Mouse (Mus musculus) heart, postnatal 4 days (tissue): ENCODE results near the gene Slc15a4. TPM values are rescaled to one million over a fixed set of nuclear protein-coding genes. Genes with fewer than 3 reads are reported as not detected.

Experiments used
- DNase-seq: peaks from one replicate; pipeline ENCODE4 v3.0.0; 2021
- total RNA-seq, 2 experiments: library from RNA; stranded (reverse); gene quantifications; 2 replicates each; pipeline ENCODE4 v1.2.3; 2021

Slc15a4 gene
- total RNA-seq = 10 to 100 TPM; 11.9 to 12.1 TPM

- DNase-seq = no peak
Measured at GRCm38 (mm10) chr5:127632167-127633145, at the start of gene Slc15a4, which contains the start of gene Glt1d1. Gene Slc15a4, minus strand, starts transcription at chr5:127632897. Gene Glt1d1, plus strand, starts transcription at chr5:127632262.

DNA sequence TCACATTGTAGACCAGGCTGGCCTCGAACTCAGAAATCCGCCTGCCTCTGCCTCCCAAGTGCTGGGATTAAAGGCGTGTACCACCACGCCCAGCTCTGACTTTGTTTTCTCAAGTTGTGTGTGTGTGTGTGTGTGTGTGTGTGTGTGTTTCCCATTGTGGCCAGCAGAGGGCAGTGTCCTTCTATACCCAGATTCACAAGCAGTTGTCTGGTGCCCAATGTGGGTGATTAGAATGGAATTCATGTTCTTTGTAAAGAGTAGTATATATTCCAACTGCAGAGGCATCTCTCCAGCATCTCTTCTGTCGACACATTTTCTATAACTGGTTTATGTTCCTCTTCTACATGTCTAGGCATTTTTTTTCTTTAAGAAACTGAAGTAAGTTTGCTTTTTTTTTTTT, 45.8 kb upstream of the Slc15a4 start:
- DNase-seq = no peak

DNA sequence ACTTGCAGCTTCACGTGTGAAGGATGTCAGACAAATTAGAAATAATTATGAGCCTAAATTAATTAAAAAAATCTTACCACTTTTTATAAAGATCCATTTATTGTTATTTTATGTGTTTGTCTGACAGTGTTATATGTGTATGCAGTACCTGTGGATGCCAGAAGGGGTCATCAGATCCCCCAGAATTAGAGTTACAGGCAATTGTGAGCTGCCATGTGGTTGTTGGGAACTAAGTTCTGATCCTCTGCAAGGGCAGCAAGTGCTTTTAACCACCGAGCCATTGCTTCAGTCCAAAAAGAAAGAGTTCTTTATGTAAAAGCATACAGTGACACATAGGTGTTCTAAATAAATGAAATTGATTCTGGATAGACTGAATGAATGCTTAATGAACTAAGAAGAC, 44.9 kb upstream of the Slc15a4 start:
- DNase-seq = no peak

GRCm38 (mm10) chr5:127673913-127674312, 41.2 kb upstream of the Slc15a4 start:
- no peak for DNase-seq

- no peak for DNase-seq
Measured at GRCm38 (mm10) chr5:127660979-127661378, 28.3 kb upstream of the Slc15a4 start.

- no peak for DNase-seq
Measured at GRCm38 (mm10) chr5:127660267-127660666, 27.6 kb upstream of the Slc15a4 start.

DNA sequence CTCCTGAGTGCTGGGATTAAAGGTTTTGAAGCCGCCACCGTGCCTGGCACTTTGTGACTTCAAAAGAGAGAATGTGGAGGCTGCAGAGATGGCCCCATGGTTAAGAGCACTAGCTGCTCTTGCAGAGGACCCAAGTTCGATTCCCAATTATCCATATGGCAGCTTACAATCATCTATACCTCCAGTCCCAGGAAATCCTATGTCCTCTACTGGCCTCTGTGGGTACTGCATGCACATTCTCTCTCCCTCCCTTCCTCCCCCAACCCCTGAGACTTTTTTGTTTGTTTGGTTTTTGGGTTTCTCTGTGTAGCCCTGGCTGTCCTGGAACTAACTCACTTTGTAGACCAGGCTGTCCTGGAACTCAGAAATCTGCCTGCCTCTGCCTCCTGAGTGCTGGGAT, 26.6 kb upstream of the Slc15a4 start:
- no peak for DNase-seq

DNA sequence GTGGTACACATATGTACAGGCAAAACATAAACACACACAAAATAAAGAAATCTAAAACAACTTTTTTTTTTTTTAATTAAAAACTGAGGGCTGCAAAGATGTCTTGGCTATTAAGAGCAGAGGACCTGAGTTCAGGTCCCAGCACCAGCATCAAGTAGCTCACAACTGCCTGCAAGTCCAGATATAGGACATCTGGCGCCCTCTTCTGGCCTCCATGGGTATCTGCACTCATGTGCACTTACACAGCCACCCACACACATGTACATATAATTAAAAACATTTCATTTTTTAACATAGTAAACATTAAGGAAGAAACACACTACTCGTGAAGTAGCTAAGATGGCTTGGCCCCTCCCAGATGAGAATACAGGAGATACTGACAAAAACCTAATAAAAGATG, 25.6 kb upstream of the Slc15a4 start:
- no peak for DNase-seq

GRCm38 (mm10) chr5:127649077-127649476, 16.4 kb upstream of the Slc15a4 start:
- peak; percentile 7 for DNase-seq

- DNase-seq = no peak
Measured at GRCm38 (mm10) chr5:127648046-127648445, 15.3 kb upstream of the Slc15a4 start.

GRCm38 (mm10) chr5:127641185-127641958, 8.7 kb upstream of the Slc15a4 start:
- DNase-seq = no peak

DNA sequence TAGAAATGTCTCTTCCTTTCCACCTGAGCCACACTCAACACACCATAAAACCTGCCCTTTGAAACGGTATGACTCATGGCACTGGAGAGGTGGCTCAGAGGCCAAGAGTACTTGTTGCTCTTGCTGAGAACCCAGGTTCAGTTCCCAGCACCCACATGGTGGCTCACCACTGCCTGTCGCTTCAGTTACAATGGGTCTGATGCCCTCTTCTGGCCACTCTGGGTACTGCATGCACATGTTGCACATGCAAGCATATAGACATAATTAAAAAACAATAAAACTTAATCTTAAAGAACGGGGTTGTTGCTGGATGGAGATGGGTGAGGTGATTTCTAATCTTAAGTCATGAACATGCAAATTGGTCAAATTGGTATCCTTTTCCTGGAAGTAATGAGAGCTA, 7.7 kb upstream of the Slc15a4 start:
- no peak for DNase-seq

DNA sequence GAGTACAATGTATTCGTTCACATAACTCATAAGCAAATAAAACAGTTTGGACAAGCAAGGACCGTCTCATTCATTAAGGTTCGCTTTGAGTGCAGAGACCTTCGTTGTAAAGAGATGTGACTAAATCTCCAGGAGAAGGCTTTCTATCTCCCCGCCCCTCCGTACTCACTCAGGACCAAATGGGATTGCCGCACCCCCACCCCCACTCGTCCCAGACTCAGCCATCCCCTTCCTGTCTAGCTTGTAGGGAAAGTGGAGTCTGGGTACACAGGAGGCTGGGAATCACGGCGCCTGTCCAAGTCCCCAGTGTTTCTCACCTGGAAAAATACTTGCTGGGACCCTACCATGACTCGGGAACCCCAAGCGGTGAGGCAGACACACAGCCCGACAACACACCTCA, 6.9 kb upstream of the Slc15a4 start:
- DNase-seq = no peak

- DNase-seq = no peak
Measured at GRCm38 (mm10) chr5:127639067-127639605, 6.4 kb upstream of the Slc15a4 start.

DNA sequence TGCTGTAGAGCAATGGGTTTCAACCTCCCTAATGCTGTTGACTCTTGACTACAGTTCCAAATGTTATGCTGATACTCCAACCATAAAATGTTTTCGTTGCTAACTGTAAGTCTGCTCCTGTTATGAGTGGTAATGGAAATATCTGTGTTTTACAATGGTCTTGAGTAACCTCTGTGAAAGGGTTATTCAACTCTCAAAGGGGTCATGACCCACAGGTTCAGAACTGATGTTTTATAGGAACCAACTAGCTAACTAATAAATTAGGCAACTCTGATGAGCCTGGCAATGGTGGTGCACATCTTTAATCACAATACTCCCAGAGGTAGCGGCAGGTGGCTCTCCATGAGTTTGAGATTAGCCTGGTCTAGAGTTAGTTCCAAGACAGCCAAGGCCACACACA, 5.5 kb upstream of the Slc15a4 start:
- no peak for DNase-seq

- DNase-seq = no peak
Measured at GRCm38 (mm10) chr5:127637622-127638021, 4.9 kb upstream of the Slc15a4 start.

- no peak for DNase-seq
Measured at GRCm38 (mm10) chr5:127633666-127634065, 969 bp upstream of the Slc15a4 start.

- DNase-seq = no peak
Measured at GRCm38 (mm10) chr5:127633188-127633587, 491 bp upstream of the Slc15a4 start.

DNA sequence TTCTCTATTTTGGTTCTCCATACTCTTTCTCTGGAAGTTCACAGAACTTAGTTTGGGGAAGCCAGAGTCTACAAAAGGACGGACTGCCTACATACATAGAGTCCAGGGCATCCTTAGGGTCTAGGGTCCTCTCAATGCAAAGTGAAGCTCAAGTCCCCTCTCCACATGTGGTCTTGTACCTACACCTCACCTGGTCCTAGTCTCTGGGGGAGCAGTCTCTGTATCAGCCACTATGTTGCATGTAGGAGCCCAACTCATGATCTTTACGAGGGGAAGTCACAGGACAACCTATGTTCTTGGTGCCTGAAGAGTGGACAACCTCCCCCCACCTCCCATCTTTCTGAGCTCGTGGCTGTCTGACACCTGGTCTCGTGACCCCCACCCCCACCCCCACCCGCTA, 1.0 kb downstream of the Slc15a4 start:
- no peak for DNase-seq

GRCm38 (mm10) chr5:127627242-127627641, 5.5 kb downstream of the Slc15a4 start:
- DNase-seq = no peak

DNA sequence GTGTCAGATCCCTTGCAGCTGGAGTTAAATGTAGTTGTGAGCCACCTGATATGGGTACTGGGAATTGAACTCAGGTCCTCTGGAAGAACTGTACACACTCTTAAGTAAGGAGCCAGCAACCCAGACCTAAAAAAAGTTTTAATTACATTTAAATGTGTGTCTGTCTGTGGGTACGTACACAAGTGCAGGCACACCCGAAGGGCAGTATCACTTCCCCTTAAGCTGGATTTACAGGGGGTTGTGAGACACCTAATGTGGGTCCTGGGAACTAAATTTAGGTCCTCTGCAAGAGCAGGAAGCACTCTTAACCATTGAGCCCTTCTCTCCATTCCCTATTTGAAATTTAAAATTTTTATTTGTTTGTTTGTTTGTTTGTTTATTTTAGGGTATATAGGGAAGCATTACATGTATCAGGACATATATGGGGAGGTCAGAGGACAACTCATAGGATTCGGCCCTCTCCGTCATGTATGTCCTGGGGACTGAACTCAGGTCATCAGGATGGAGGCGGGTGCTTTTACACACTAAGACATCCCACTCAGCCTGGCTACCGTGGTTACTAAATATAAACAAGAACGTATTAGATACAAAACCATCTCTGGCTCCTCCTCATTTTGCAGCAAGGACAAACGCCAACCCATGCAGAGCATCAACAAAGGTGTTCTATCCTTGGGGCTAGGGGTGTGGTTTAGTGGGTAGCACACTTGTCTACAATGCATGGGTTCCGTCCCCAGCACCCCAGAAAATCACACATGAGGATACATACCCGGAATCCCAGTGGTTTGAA, 8.1 kb downstream of the Slc15a4 start:
- DNase-seq = no peak

- no peak for DNase-seq
Measured at GRCm38 (mm10) chr5:127621108-127621507, 11.6 kb downstream of the Slc15a4 start.
